Mouse (Mus musculus) midbrain, postnatal 0 days (tissue): Measurements from ENCODE around the gene Tmigd3. TPM values are rescaled to one million over a fixed set of nuclear protein-coding genes. Genes with fewer than 3 reads are reported as not detected.

Experiments
- ATAC-seq: fragments of 200-750 bp; cut with Nextera tagmentation; 2 replicates; pipeline ENCODE4 v1.8.0; 2017; ENCODE audit warnings: moderate number of reproducible peaks, mild to moderate bottlenecking, moderate TSS enrichment, moderate library complexity; ENCODE audit not compliant: low FRiP score
- DNase-seq: peaks from one replicate; pipeline ENCODE4 v3.0.0-alpha.2; 2015; ENCODE audit warnings: low spot score
- H3K27ac ChIP-seq: fragments of 300-500 bp; sonication (generic); 2 replicates; pipeline ENCODE4 v1.5.1; 2014; ENCODE audit warnings: low read depth, mild to moderate bottlenecking, low read length, mixed read lengths
- H3K27me3 ChIP-seq: fragments of 300-500 bp; sonication (generic); 2 replicates; pipeline ENCODE4 v1.6.1; 2014; ENCODE audit warnings: low read length, control low read depth, mixed read lengths; ENCODE audit not compliant: insufficient read depth
- H3K36me3 ChIP-seq: fragments of 300-500 bp; sonication (generic); 2 replicates; pipeline ENCODE4 v1.6.1; 2014; ENCODE audit warnings: low read length, control low read depth, mixed read lengths; ENCODE audit not compliant: insufficient read depth
- H3K4me1 ChIP-seq: fragments of 300-500 bp; sonication (generic); 2 replicates; pipeline ENCODE4 v1.6.1; 2014; ENCODE audit warnings: mild to moderate bottlenecking, control low read depth, antibody characterized with exemption, low read length, mixed read lengths; ENCODE audit not compliant: insufficient read depth
- H3K4me2 ChIP-seq: fragments of 300-500 bp; sonication (generic); 2 replicates; pipeline ENCODE4 v1.6.1; 2014; ENCODE audit warnings: low read depth, mild to moderate bottlenecking, low read length, mixed read lengths; ENCODE audit not compliant: poor library complexity, severe bottlenecking
- H3K4me3 ChIP-seq: fragments of 300-500 bp; sonication (generic); 2 replicates; pipeline ENCODE4 v1.5.1; 2014; ENCODE audit warnings: low read depth, mild to moderate bottlenecking, low read length, moderate library complexity
- H3K9ac ChIP-seq: fragments of 300-500 bp; sonication (generic); replicated peaks from 2 replicates; pipeline ENCODE4 v1.6.1; 2014; ENCODE audit warnings: mild to moderate bottlenecking, low read length, moderate library complexity, mixed read lengths; ENCODE audit not compliant: poor library complexity, severe bottlenecking
- H3K9me3 ChIP-seq: fragments of 300-500 bp; sonication (generic); 2 replicates; pipeline ENCODE4 v1.6.1; 2016; ENCODE audit warnings: low read length, control low read depth
- CTCF ChIP-seq: IDR thresholded peaks from 2 replicates; pipeline ENCODE4 v1.5.1; 2016; ENCODE audit warnings: antibody characterized with exemption, mild to moderate bottlenecking
- WGBS: fragments of 180-500 bp; shearing (Covaris S2); extraction: QIAGEN DNeasy Blood & Tissue Kit; methylation state at CpG from one replicate; pipeline ENCODE4 v1.1.7; 2014; 5-methylcytosine and 5-hydroxymethylcytosine counted together
- polyA plus RNA-seq: library from polyadenylated mRNA; unstranded; fragments of >200 nt; fragmentation: Nextera tagmentation; extraction: Ambion mirVana; gene quantifications from 2 replicates; pipeline ENCODE4 v1.2.1, GENCODE M21; 2015
- total RNA-seq: library from RNA; depleted of rRNA; stranded (reverse); fragments of >200 nt; gene quantifications from 2 replicates; pipeline ENCODE4 v1.2.3, GENCODE M21; 2014

Gene Tmigd3
- total and polyA plus RNA-seq, 2 experiments from 2014 or later = not detected

DNA sequence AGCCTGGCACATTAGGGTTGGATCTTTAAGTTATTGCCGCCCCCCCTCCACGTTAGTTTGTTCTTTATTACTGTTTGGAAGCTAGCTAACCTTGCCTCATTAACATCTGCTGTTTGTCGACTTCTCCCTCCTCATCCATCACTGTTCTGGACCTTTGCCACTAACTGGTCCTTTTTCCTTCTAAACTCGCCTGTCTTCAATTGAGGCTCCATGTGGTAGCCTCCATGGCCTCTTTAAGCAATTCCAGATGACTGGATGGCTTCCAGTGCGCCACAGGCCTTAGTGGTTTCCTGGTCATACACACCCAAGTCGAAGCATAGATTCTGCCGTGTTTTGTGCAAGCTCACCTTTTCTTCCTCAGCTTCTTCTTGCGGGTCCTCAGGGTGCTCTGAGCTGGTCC lies 16.9 kb upstream of the Tmigd3 start:
- Histone ChIP-seq H3K4me2 (no peak overlapping the region), H3K9ac (no peak overlapping the region), H3K4me3 (no peak overlapping the region), H3K27ac (no peak overlapping the region), H3K4me1 (no peaks in the 10 kb centered on the region), H3K36me3 (no peaks in the 10 kb centered on the region), H3K27me3 (no peaks in the 10 kb centered on the region), H3K9me3 (no peaks in the 10 kb centered on the region)
- 79% methylated on average over 8 of the region's 8 CpGs for WGBS
- no peak for ATAC-seq
- no peak for DNase-seq
- TF ChIP-seq CTCF = no peak

DNA sequence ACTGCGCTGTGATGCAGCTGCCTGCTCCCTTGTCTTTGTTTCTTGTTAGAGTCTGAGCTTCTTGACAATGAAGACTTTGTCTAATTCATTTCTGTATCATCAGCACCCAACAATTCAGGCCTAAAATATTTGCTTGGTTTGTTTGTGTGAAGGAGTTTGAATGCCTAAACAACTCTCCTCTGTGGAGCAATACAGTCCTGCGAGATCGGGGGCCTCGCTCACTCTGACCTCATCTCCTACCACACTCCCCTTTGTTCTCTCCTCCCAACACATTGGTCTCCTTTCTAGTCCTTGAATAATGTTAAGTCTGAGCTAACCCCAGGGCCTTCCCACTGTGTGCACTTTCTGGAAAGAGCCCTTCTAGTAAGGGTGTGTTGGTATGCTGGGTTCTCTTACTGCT lies 15.9 kb upstream of the Tmigd3 start:
- Histone ChIP-seq H3K4me3 (no peak overlapping the region), H3K27me3 (no peaks in the 10 kb centered on the region), H3K4me1 (no peaks in the 10 kb centered on the region), H3K9ac (no peak overlapping the region), H3K27ac (no peak overlapping the region), H3K36me3 (no peaks in the 10 kb centered on the region), H3K4me2 (no peak overlapping the region), H3K9me3 (no peaks in the 10 kb centered on the region)
- TF ChIP-seq CTCF = no peak
- 74% methylated on average over 4 of the region's 4 CpGs for WGBS
- ATAC-seq (no peak), DNase-seq (no peak)

DNA sequence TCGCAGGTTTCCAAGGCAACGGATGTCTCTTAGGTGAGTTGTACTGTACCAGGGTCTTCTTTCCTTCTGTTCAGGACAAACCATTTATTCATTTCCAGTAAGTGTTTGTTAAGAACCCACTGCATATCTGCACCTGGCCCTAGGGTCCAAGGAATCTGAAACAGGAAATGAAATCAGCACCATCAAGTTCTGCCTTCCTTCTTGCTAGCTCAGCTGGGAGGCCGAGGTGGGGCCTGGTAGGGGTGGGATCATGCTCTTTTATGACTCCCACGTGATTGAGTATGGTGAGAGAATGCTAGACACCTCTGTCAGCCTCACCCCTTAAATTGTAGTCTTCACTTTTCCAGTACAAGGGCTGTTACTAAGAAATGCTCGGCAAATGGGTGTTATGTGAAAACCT lies 13.2 kb upstream of the Tmigd3 start:
- Histone ChIP-seq H3K36me3 (no peaks in the 10 kb centered on the region), H3K27ac (no peak overlapping the region), H3K27me3 (no peaks in the 10 kb centered on the region), H3K9me3 (no peaks in the 10 kb centered on the region), H3K4me3 (no peak overlapping the region), H3K4me2 (no peak overlapping the region), H3K9ac (no peak overlapping the region), H3K4me1 (no peaks in the 10 kb centered on the region)
- no peak for TF ChIP-seq CTCF
- DNase-seq (no peak), ATAC-seq (no peak)
- WGBS = 71% methylated on average over 5 of the region's 5 CpGs

DNA sequence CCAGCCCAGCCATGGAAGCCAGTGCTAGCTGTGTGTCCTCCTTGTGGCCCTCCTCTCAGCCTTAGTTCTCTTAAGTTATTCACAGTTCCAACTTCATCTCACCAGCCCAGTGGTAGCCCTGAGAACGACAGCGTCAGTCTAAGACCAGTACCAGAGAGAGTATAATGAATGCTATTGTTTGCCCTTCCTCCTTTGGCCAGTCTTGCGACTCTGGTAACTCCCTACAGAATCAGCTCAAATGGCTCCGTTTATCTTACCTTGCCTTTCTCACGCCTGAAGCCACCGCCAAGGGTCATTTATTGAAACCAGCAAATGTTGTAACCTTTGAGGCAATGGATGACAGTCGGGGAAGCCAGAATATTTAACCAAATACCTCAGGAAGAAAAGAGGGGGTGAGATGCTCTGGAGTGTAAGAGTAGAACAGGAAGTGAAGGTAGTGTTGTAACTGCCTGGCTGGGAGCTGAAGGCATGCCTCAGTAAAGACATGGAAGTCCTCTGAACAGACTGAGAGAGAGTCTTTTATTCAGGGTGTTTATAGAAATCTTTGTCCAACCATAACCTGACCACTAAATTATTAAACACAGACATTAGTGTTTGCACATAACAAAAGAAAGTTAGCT lies 8.8 kb upstream of the Tmigd3 start:
- H3K36me3 ChIP-seq = no peaks in the 10 kb centered on the region
- no peak for ATAC-seq
- no peak overlapping the region for H3K9ac ChIP-seq
- TF ChIP-seq CTCF = no peak
- no peak for DNase-seq
- H3K4me2 ChIP-seq = no peak overlapping the region
- no peaks in the 10 kb centered on the region for H3K27me3 ChIP-seq
- no peak overlapping the region for H3K27ac ChIP-seq
- no peaks in the 10 kb centered on the region for H3K9me3 ChIP-seq
- WGBS = 48% methylated on average over 7 of the region's 7 CpGs
- no peaks in the 10 kb centered on the region for H3K4me1 ChIP-seq
- no peak overlapping the region for H3K4me3 ChIP-seq

DNA sequence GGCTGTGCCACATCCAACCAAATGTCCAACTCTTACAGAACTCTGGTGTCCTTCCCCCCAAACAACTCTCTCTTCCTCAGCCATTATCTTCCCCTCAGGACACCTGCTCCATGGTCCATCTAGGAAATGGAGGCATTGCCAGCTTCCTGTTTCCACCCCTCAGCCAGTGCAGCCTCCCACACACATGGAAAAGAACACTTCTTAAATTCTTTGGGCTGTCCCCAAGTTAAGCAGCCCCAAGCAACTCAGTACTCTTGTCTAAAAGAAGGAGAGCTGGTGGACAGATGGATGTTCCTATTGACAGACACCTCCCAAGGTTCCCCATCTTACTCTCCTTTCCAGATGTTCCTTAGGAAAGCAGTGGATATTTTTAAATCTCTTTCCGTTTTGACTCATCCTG lies 6.6 kb upstream of the Tmigd3 start:
- no peak for TF ChIP-seq CTCF
- no peaks in the 10 kb centered on the region for H3K36me3 ChIP-seq
- no peak for DNase-seq
- H3K9me3 ChIP-seq = no peaks in the 10 kb centered on the region
- no peak overlapping the region for H3K4me3 ChIP-seq
- H3K27me3 ChIP-seq = no peaks in the 10 kb centered on the region
- WGBS = 88% methylated on average over 1 of the region's 1 CpGs
- ATAC-seq = no peak
- H3K9ac ChIP-seq = no peak overlapping the region
- no peak overlapping the region for H3K27ac ChIP-seq
- no peaks in the 10 kb centered on the region for H3K4me1 ChIP-seq
- H3K4me2 ChIP-seq = no peak overlapping the region

DNA sequence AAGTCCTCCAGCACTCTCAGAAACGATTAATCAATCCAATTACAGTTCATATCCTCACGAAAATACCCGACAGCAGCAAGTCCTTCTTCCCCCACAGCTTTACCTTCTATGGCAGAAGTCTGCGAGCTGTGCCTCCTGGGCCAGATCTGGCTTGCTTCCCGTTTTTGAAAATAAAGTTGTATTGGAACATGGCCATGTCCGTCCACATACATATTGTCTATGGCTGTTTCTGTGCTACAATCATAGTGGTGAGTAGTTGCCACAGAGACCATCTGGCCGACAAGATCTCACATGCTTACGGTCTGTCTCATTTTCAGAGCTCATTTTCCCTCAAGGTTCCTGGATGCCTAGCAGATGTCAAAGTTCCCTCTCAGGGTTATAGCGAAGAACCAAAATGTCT lies 5.6 kb upstream of the Tmigd3 start:
- Histone ChIP-seq H3K27ac (no peak overlapping the region), H3K4me2 (no peak overlapping the region), H3K36me3 (no peaks in the 10 kb centered on the region), H3K4me1 (no peaks in the 10 kb centered on the region), H3K9ac (no peak overlapping the region), H3K27me3 (no peaks in the 10 kb centered on the region), H3K9me3 (no peaks in the 10 kb centered on the region), H3K4me3 (no peak overlapping the region)
- no peak for TF ChIP-seq CTCF
- ATAC-seq (no peak), DNase-seq (peak; percentile 35)
- WGBS = 83% methylated on average over 9 of the region's 9 CpGs
